Mouse (Mus musculus) MEL (cell line): ENCODE measurements around the gene Tjp3. TPM values are rescaled to one million over a fixed set of nuclear protein-coding genes. Genes with fewer than 3 reads are reported as not detected.
A peak's percentile ranks its signal among the peaks of the same experiment; 100 is the strongest.

Experiments used
- DNase-seq: peaks from one replicate; pipeline ENCODE4 v3.0.0; 2011; ENCODE audit warnings: low read depth, low spot score
- H3K27ac ChIP-seq: 2 replicates; pipeline ENCODE4 v1.5.1; 2012; ENCODE audit warnings: low read depth, mild to moderate bottlenecking, control low read depth, low read length, moderate library complexity; ENCODE audit not compliant: control insufficient read depth
- H3K27me3 ChIP-seq, 2 experiments: fragments of 150-350 bp in 1 of 2; sonication (generic) in 1 of 2; 2 replicates each; pipeline ENCODE4 v1.6.1; 2012; ENCODE audit warnings: low read length in 2 of 2, mild to moderate bottlenecking in 2 of 2, improper control_type of control experiment in 1 of 2, moderate library complexity in 1 of 2; ENCODE audit not compliant: insufficient read depth in 2 of 2, control insufficient read depth in 1 of 2
- H3K36me3 ChIP-seq, 2 experiments: 2 replicates each; pipeline ENCODE4 v1.6.1; 2012 to 2014; ENCODE audit warnings: low read length in 2 of 2, improper control_type of control experiment in 1 of 2, inconsistent platforms in 1 of 2, mild to moderate bottlenecking in 1 of 2; ENCODE audit not compliant: insufficient read depth in 2 of 2, control insufficient read depth in 1 of 2
- H3K4me1 ChIP-seq, 2 experiments: fragments of 150-350 bp in 1 of 2; sonication (generic) in 1 of 2; 2 replicates each; pipeline ENCODE4 v1.6.1; 2012; ENCODE audit warnings: low read length in 2 of 2, improper control_type of control experiment in 1 of 2, mild to moderate bottlenecking in 1 of 2; ENCODE audit not compliant: insufficient read depth in 2 of 2, control insufficient read depth in 1 of 2
- H3K4me3 ChIP-seq, 2 experiments: fragments of 150-350 bp in 1 of 2; sonication (generic) in 1 of 2; 2 replicates each; pipeline ENCODE4 v1.5.1; 2012; ENCODE audit warnings: low read depth in 2 of 2, low read length in 2 of 2, mild to moderate bottlenecking in 2 of 2, moderate library complexity in 2 of 2, control low read depth in 1 of 2, improper control_type of control experiment in 1 of 2; ENCODE audit not compliant: control insufficient read depth in 1 of 2, insufficient read depth in 1 of 2
- H3K79me2 ChIP-seq: 2 replicates; pipeline ENCODE4 v1.6.1; 2012; ENCODE audit warnings: mild to moderate bottlenecking, low read length, moderate library complexity; ENCODE audit not compliant: control insufficient read depth, poor library complexity, insufficient read depth
- H3K9ac ChIP-seq: 2 replicates; pipeline ENCODE4 v1.6.1; 2012; ENCODE audit warnings: low read depth, mild to moderate bottlenecking, control low read depth, low read length, moderate library complexity; ENCODE audit not compliant: control insufficient read depth, poor library complexity, severe bottlenecking
- H3K9me3 ChIP-seq: fragments of 150-350 bp; sonication (generic); replicated peaks from 2 replicates; pipeline ENCODE4 v1.6.1; 2012; ENCODE audit warnings: mild to moderate bottlenecking, low read length, improper control_type of control experiment, moderate library complexity; ENCODE audit not compliant: insufficient read depth
- BHLHE40 ChIP-seq: IDR thresholded peaks from 2 replicates; pipeline ENCODE4 v1.6.1; 2012; ENCODE audit warnings: low read depth, mild to moderate bottlenecking, inconsistent platforms, low read length, improper control_type of control experiment, borderline replicate concordance
- CHD1 ChIP-seq: IDR thresholded peaks from 2 replicates; pipeline ENCODE4 v1.6.1; 2012; ENCODE audit warnings: low read depth, mild to moderate bottlenecking, inconsistent platforms, low read length, improper control_type of control experiment
- CTCF ChIP-seq, 3 experiments: IDR thresholded peaks in 2 of 3; conservative IDR thresholded peaks in 1 of 3; 2 replicates each; pipeline ENCODE4 v1.5.1; 2011 to 2012; ENCODE audit warnings: low read length in 3 of 3, low read depth in 2 of 3, mild to moderate bottlenecking in 2 of 3, improper control_type of control experiment in 1 of 3, inconsistent platforms in 1 of 3, mixed read lengths in 1 of 3, moderate library complexity in 1 of 3; ENCODE audit not compliant: control insufficient read depth in 1 of 3, insufficient read depth in 1 of 3, poor library complexity in 1 of 3, severe bottlenecking in 1 of 3
- E2F4 ChIP-seq: IDR thresholded peaks from 2 replicates; pipeline ENCODE4 v1.6.1; 2011; ENCODE audit warnings: low read depth, low read length, improper control_type of control experiment, borderline replicate concordance
- ELF1 ChIP-seq: IDR thresholded peaks from 2 replicates; pipeline ENCODE4 v1.6.1; 2014; ENCODE audit warnings: low read depth, mild to moderate bottlenecking, inconsistent platforms, low read length, improper control_type of control experiment, moderate library complexity
- EP300 ChIP-seq, 2 experiments: IDR thresholded peaks; 2 replicates each; pipeline ENCODE4 v1.6.1; 2011; ENCODE audit warnings: improper control_type of control experiment in 2 of 2, low read length in 2 of 2, low read depth in 1 of 2, mild to moderate bottlenecking in 1 of 2
- ETS1 ChIP-seq: IDR thresholded peaks from 2 replicates; pipeline ENCODE4 v1.6.1; 2012; ENCODE audit warnings: low read depth, mild to moderate bottlenecking, inconsistent platforms, low read length, improper control_type of control experiment, moderate library complexity
- GABPA ChIP-seq: IDR thresholded peaks from 2 replicates; pipeline ENCODE4 v1.6.1; 2012; ENCODE audit warnings: low read depth, mild to moderate bottlenecking, inconsistent platforms, low read length, improper control_type of control experiment, moderate library complexity
- GATA1 ChIP-seq: IDR thresholded peaks from 2 replicates; pipeline ENCODE4 v1.6.1; 2011; ENCODE audit warnings: low read depth, low read length, improper control_type of control experiment
- HCFC1 ChIP-seq: IDR thresholded peaks from 2 replicates; pipeline ENCODE4 v1.6.1; 2012; ENCODE audit warnings: low read depth, mild to moderate bottlenecking, inconsistent platforms, low read length, improper control_type of control experiment, moderate library complexity
- JUND ChIP-seq: IDR thresholded peaks from 2 replicates; pipeline ENCODE4 v1.6.1; 2011; ENCODE audit warnings: low read depth, mild to moderate bottlenecking, improper control_type of control experiment, low read length
- KAT2A ChIP-seq: conservative IDR thresholded peaks from 2 replicates; pipeline ENCODE4 v1.6.1; 2012; ENCODE audit warnings: low read depth, low read length, improper control_type of control experiment, inconsistent platforms
- MAFK ChIP-seq: IDR thresholded peaks from 2 replicates; pipeline ENCODE4 v1.6.1; 2011; ENCODE audit warnings: low read depth, mild to moderate bottlenecking, low read length, improper control_type of control experiment, borderline replicate concordance
- MAX ChIP-seq: IDR thresholded peaks from 2 replicates; pipeline ENCODE4 v1.6.1; 2011; ENCODE audit warnings: low read length, improper control_type of control experiment
- MAZ ChIP-seq: IDR thresholded peaks from 2 replicates; pipeline ENCODE4 v1.6.1; 2012; ENCODE audit warnings: low read depth, mild to moderate bottlenecking, inconsistent platforms, low read length, improper control_type of control experiment
- MYC ChIP-seq: IDR thresholded peaks from 2 replicates; pipeline ENCODE4 v1.6.1; 2011; ENCODE audit warnings: low read depth, mild to moderate bottlenecking, low read length, improper control_type of control experiment, moderate library complexity
- NELFE ChIP-seq: IDR thresholded peaks from 2 replicates; pipeline ENCODE4 v1.6.1; 2011; ENCODE audit warnings: low read depth, low read length, improper control_type of control experiment
- NRF1 ChIP-seq: IDR thresholded peaks from 2 replicates; pipeline ENCODE4 v1.6.1; 2014; ENCODE audit warnings: low read depth, mild to moderate bottlenecking, inconsistent platforms, low read length, improper control_type of control experiment, moderate library complexity; ENCODE audit not compliant: poor library complexity, insufficient read depth, severe bottlenecking
- POLR2A ChIP-seq, 2 experiments: IDR thresholded peaks; 2 replicates each; pipeline ENCODE4 v1.6.1; 2011 to 2012; ENCODE audit warnings: low read length in 2 of 2, mild to moderate bottlenecking in 2 of 2, control low read depth in 1 of 2, improper control_type of control experiment in 1 of 2, low read depth in 1 of 2, moderate library complexity in 1 of 2; ENCODE audit not compliant: control insufficient read depth in 1 of 2, insufficient read depth in 1 of 2, poor library complexity in 1 of 2
- POLR2AphosphoS2 ChIP-seq: IDR thresholded peaks from 2 replicates; pipeline ENCODE4 v1.6.1; 2011; ENCODE audit warnings: low read length, improper control_type of control experiment
- RAD21 ChIP-seq: IDR thresholded peaks from 2 replicates; pipeline ENCODE4 v1.6.1; 2011; ENCODE audit warnings: mild to moderate bottlenecking, low read depth, low read length, improper control_type of control experiment
- RCOR1 ChIP-seq: IDR thresholded peaks from 2 replicates; pipeline ENCODE4 v1.6.1; 2012; ENCODE audit warnings: low read depth, mild to moderate bottlenecking, inconsistent platforms, low read length, improper control_type of control experiment
- SMC3 ChIP-seq: IDR thresholded peaks from 2 replicates; pipeline ENCODE4 v1.6.1; 2011; ENCODE audit warnings: low read depth, low read length, improper control_type of control experiment
- TCF12 ChIP-seq: IDR thresholded peaks from 2 replicates; pipeline ENCODE4 v1.6.1; 2014; ENCODE audit warnings: low read depth, mild to moderate bottlenecking, inconsistent platforms, low read length, improper control_type of control experiment, moderate library complexity
- UBTF ChIP-seq: IDR thresholded peaks from 2 replicates; pipeline ENCODE4 v1.6.1; 2012; ENCODE audit warnings: low read depth, mild to moderate bottlenecking, inconsistent platforms, low read length, improper control_type of control experiment, moderate library complexity, borderline replicate concordance; ENCODE audit not compliant: insufficient read depth
- USF1 ChIP-seq: IDR thresholded peaks from 2 replicates; pipeline ENCODE4 v1.6.1; 2014; ENCODE audit warnings: low read depth, mild to moderate bottlenecking, inconsistent platforms, low read length, improper control_type of control experiment, moderate library complexity
- USF2 ChIP-seq, 2 experiments: IDR thresholded peaks; 2 replicates each; pipeline ENCODE4 v1.6.1; 2011 to 2012; ENCODE audit warnings: improper control_type of control experiment in 2 of 2, low read length in 2 of 2, borderline replicate concordance in 1 of 2, inconsistent platforms in 1 of 2, low read depth in 1 of 2, mild to moderate bottlenecking in 1 of 2; ENCODE audit not compliant: insufficient read depth in 1 of 2
- ZKSCAN1 ChIP-seq: IDR thresholded peaks from 2 replicates; pipeline ENCODE4 v1.6.1; 2012; ENCODE audit warnings: low read depth, mild to moderate bottlenecking, inconsistent platforms, low read length, improper control_type of control experiment, moderate library complexity
- ZMIZ1 ChIP-seq: IDR thresholded peaks from 2 replicates; pipeline ENCODE4 v1.6.1; 2012; ENCODE audit warnings: low read depth, mild to moderate bottlenecking, inconsistent platforms, low read length, improper control_type of control experiment, moderate library complexity
- polyA plus RNA-seq, 2 experiments: library from polyadenylated mRNA; stranded (reverse) in 1 of 2; unstranded in 1 of 2; fragments of >175 nt in 1 of 2; fragments of >200 nt in 1 of 2; gene quantifications; 2 replicates each; pipeline versions ENCODE4 v1.2.1 to v1.2.4; 2012; ENCODE audit warnings: low replicate concordance in 2 of 2, low read depth in 1 of 2; ENCODE audit not compliant: insufficient read length in 2 of 2, insufficient read depth in 1 of 2, missing spikeins in 1 of 2
- total RNA-seq: library from RNA; depleted of rRNA; stranded (reverse); fragments of 300-350 nt; gene quantifications from 2 replicates; pipeline ENCODE4 v1.2.3, GENCODE M21; 2012

Tjp3 gene
- total and polyA plus RNA-seq, 3 experiments = 2.9 to 4.9 TPM; not detected in 1

GRCm38 (mm10) chr10:81320550-81321347 lies 29.4 kb upstream of the Tjp3 start, which contains the start of gene Cactin (continued):
- TF ChIP-seq MAFK (no peak), NELFE (peak; percentile 90), USF2 (IDR thresholded peaks at IDR 0.05; ENCODE audit: borderline replicate concordance in 1 of 2, insufficient read depth in 1 of 2, low read depth in 1 of 2, low read length in 2 of 2) (no peak), EP300 (IDR thresholded peaks at IDR 0.05; ENCODE audit: low read depth in 1 of 2, low read length in 2 of 2) (no peak), GATA1 (peak; percentile 71), POLR2AphosphoS2 (no peak), ZMIZ1 (no peak), CHD1 (no peak), TCF12 (peak; percentile 49), KAT2A (peak; percentile 92), SMC3 (no peak), USF1 (no peak), RAD21 (no peak)

- H3K27me3 ChIP-seq = no peaks in the 10 kb centered on the region
- peak overlapping the region; percentile 71 for H3K9ac ChIP-seq
- peak; percentile 100 for DNase-seq
- no peaks in the 10 kb centered on the region for H3K9me3 ChIP-seq
- H3K36me3 ChIP-seq = peaks cover 2 to 6% of the 10 kb centered on the region in 2 experiments; a peak in 2 of 4 replicates
- H3K27ac ChIP-seq = peak overlapping the region; percentile 81
- peak overlapping the region; percentile 61 to 85 for H3K4me3 ChIP-seq
- H3K79me2 ChIP-seq = peaks cover 20% of the 10 kb centered on the region
- peaks cover 0 to 12% of the 10 kb centered on the region in 2 experiments; a peak in 3 of 4 replicates for H3K4me1 ChIP-seq
- no peak for TF ChIP-seq CHD1
- TF ChIP-seq CTCF (IDR thresholded peaks at IDR 0.05 in 2 of 3, conservative IDR thresholded peaks at IDR 0.05 in 1 of 3; ENCODE audit: control insufficient read depth in 1 of 3, insufficient read depth in 1 of 3, low read depth in 2 of 3, low read length in 3 of 3, poor library complexity in 1 of 3, severe bottlenecking in 1 of 3) = no peak
- TF ChIP-seq ZKSCAN1 = no peak
- TF ChIP-seq USF2 (IDR thresholded peaks at IDR 0.05; ENCODE audit: borderline replicate concordance in 1 of 2, insufficient read depth in 1 of 2, low read depth in 1 of 2, low read length in 2 of 2) = no peak
- TF ChIP-seq MYC = peak; percentile 87
- TF ChIP-seq MAFK = no peak
- no peak for TF ChIP-seq BHLHE40
- TF ChIP-seq ELF1 = peak; percentile 15; the same call in 1 of the 2 replicates
- peak; percentile 83 for TF ChIP-seq MAX
- TF ChIP-seq E2F4 = 0 out of 2 replicates have a peak, but pooled peaks have one; percentile 37
- TF ChIP-seq SMC3 = peak; percentile 15; the same call in 1 of the 2 replicates
- peak; percentile 33 for TF ChIP-seq TCF12
- TF ChIP-seq RCOR1 = 0 out of 2 replicates have a peak, but pooled peaks have one; percentile 26
- peak; percentile 51 to 71; a peak in 3 of 4 replicates for TF ChIP-seq POLR2A (IDR thresholded peaks at IDR 0.05; ENCODE audit: control insufficient read depth in 1 of 2, insufficient read depth in 1 of 2, low read depth in 1 of 2, low read length in 2 of 2, poor library complexity in 1 of 2)
- no peak; the same call in 1 of the 2 replicates for TF ChIP-seq KAT2A
- no peak for TF ChIP-seq EP300 (IDR thresholded peaks at IDR 0.05; ENCODE audit: low read depth in 1 of 2, low read length in 2 of 2)
- no peak for TF ChIP-seq NRF1
- TF ChIP-seq NELFE = peak; percentile 76
- TF ChIP-seq ETS1 = no peak
- TF ChIP-seq UBTF = no peak
- no peak for TF ChIP-seq MAZ
- TF ChIP-seq HCFC1 = no peak
- TF ChIP-seq JUND = no peak
- TF ChIP-seq GABPA = no peak
- peak; percentile 76 for TF ChIP-seq POLR2AphosphoS2
Observed at GRCm38 (mm10) chr10:81319741-81320549, 28.6 kb upstream of the Tjp3 start.
